Mouse (Mus musculus): ENCODE results near the gene Trappc6a. TPM values are rescaled to one million over a fixed set of nuclear protein-coding genes. Genes with fewer than 3 reads are reported as not detected.

The Trappc6a gene
- polyA plus RNA-seq, 1 experiment from 2014 or later: 64.1 TPM

- Histone ChIP-seq H3K27ac (no peak overlapping the region), H3K36me3 (peaks cover 40% of the 10 kb centered on the region), H3K9ac (peak overlapping the region; percentile 49; the same call in 1 of the 2 replicates), H3K27me3 (no peaks in the 10 kb centered on the region), H3K9me3 (no peaks in the 10 kb centered on the region), H3K4me3 (no peak overlapping the region), H3K4me1 (peaks cover 26% of the 10 kb centered on the region), H3K4me2 (no peak overlapping the region)
- no peak for ATAC-seq (ENCODE audit: insufficient number of reproducible peaks, insufficient read depth, low FRiP score, low TSS enrichment, low read depth)
- WGBS: 81% methylated on average over 1 of the region's 1 CpGs
Observed at GRCm38 (mm10) chr7:19554168-19554567, 46.0 kb downstream of the Trappc6a start.

GRCm38 (mm10) chr7:19557086-19557485 is 48.9 kb downstream of the Trappc6a start:
- WGBS: 93% methylated on average over 2 of the region's 2 CpGs
- H3K9me3 ChIP-seq: no peaks in the 10 kb centered on the region
- peaks cover 37% of the 10 kb centered on the region for H3K36me3 ChIP-seq
- H3K4me3 ChIP-seq: no peak overlapping the region
- H3K4me1 ChIP-seq: peaks cover 42% of the 10 kb centered on the region
- 0 out of 2 replicates have a peak overlapping the region, but pooled peaks have one; percentile 36 for H3K9ac ChIP-seq
- no peak for ATAC-seq (ENCODE audit: insufficient number of reproducible peaks, insufficient read depth, low FRiP score, low TSS enrichment, low read depth)
- no peak overlapping the region for H3K27ac ChIP-seq
- no peaks in the 10 kb centered on the region for H3K27me3 ChIP-seq
- no peak overlapping the region for H3K4me2 ChIP-seq

- Histone ChIP-seq H3K36me3 (peaks cover 28% of the 10 kb centered on the region), H3K4me2 (0 out of 2 replicates have a peak overlapping the region, but pooled peaks have one; percentile 5), H3K27ac (no peak overlapping the region), H3K9ac (peak overlapping the region; percentile 2), H3K4me1 (peaks cover 46% of the 10 kb centered on the region), H3K9me3 (no peaks in the 10 kb centered on the region), H3K4me3 (0 out of 2 replicates have a peak overlapping the region, but pooled peaks have one; percentile 0), H3K27me3 (no peaks in the 10 kb centered on the region)
- no peak for ATAC-seq (ENCODE audit: insufficient number of reproducible peaks, insufficient read depth, low FRiP score, low TSS enrichment, low read depth)
- 84% methylated on average over 6 of the region's 6 CpGs for WGBS
Observed at GRCm38 (mm10) chr7:19557982-19558900, 50.0 kb downstream of the Trappc6a start.

GRCm38 (mm10) chr7:19558965-19559364 is 50.8 kb downstream of the Trappc6a start:
- Histone ChIP-seq H3K27ac (no peak overlapping the region), H3K9me3 (no peaks in the 10 kb centered on the region), H3K36me3 (peaks cover 23% of the 10 kb centered on the region), H3K9ac (peak overlapping the region; percentile 2), H3K4me1 (peaks cover 53% of the 10 kb centered on the region), H3K4me3 (0 out of 2 replicates have a peak overlapping the region, but pooled peaks have one; percentile 7), H3K27me3 (no peaks in the 10 kb centered on the region), H3K4me2 (peak overlapping the region; percentile 92)
- ATAC-seq (ENCODE audit: insufficient number of reproducible peaks, insufficient read depth, low FRiP score, low TSS enrichment, low read depth): no peak
- WGBS: 41% methylated on average over 2 of the region's 2 CpGs

- Histone ChIP-seq H3K4me1 (peaks cover 47% of the 10 kb centered on the region), H3K4me2 (peak overlapping the region; percentile 92), H3K27ac (no peak overlapping the region), H3K9me3 (0 out of 2 replicates have a peak, but pooled peaks cover 3% of the 10 kb centered on the region), H3K4me3 (peak overlapping the region; percentile 100), H3K9ac (peak overlapping the region; percentile 99), H3K36me3 (peaks cover 27% of the 10 kb centered on the region), H3K27me3 (no peaks in the 10 kb centered on the region)
- no peak for ATAC-seq (ENCODE audit: insufficient number of reproducible peaks, insufficient read depth, low FRiP score, low TSS enrichment, low read depth)
- WGBS: 24% methylated on average over 11 of the region's 11 CpGs
Observed at GRCm38 (mm10) chr7:19560491-19561260, 52.5 kb downstream of the Trappc6a start.

- Histone ChIP-seq H3K4me3 (peak overlapping the region; percentile 100), H3K4me1 (peaks cover 47% of the 10 kb centered on the region), H3K4me2 (peak overlapping the region; percentile 92), H3K9me3 (0 out of 2 replicates have a peak, but pooled peaks cover 3% of the 10 kb centered on the region), H3K27me3 (no peaks in the 10 kb centered on the region), H3K9ac (peak overlapping the region; percentile 99), H3K27ac (peak overlapping the region; percentile 93), H3K36me3 (peaks cover 29% of the 10 kb centered on the region)
- under 1% methylated on average over 11 of the region's 11 CpGs for WGBS
- no peak for ATAC-seq (ENCODE audit: insufficient number of reproducible peaks, insufficient read depth, low FRiP score, low TSS enrichment, low read depth)
Observed at GRCm38 (mm10) chr7:19561431-19561764, 53.2 kb downstream of the Trappc6a start.

- Histone ChIP-seq H3K4me1 (peaks cover 47% of the 10 kb centered on the region), H3K36me3 (peaks cover 33% of the 10 kb centered on the region)
Observed at GRCm38 (mm10) chr7:19561765-19562642, 53.8 kb downstream of the Trappc6a start.

GRCm38 (mm10) chr7:19562643-19563410 is 54.6 kb downstream of the Trappc6a start, which contains the start of gene Ppp1r37:
Ppp1r37 (minus strand) TSS chr7:19563076.
- peaks cover 34% of the 10 kb centered on the region for H3K36me3 ChIP-seq
- WGBS: 4% methylated on average over 19 of the region's 19 CpGs
- H3K27ac ChIP-seq: peak within 1 kb of the TSS; percentile 93
- H3K4me3 ChIP-seq: peak within 1 kb of the TSS; percentile 100
- ATAC-seq (ENCODE audit: insufficient number of reproducible peaks, insufficient read depth, low FRiP score, low TSS enrichment, low read depth): no peak
- peak within 1 kb of the TSS; percentile 92 for H3K4me2 ChIP-seq
- 0 out of 2 replicates have a peak, but pooled peaks cover 3% of the 10 kb centered on the region for H3K9me3 ChIP-seq
- H3K4me1 ChIP-seq: peaks cover 44% of the 10 kb centered on the region
- H3K9ac ChIP-seq: peak within 1 kb of the TSS; percentile 99
- no peaks in the 10 kb centered on the region for H3K27me3 ChIP-seq

More at GRCm38 (mm10) chr7:19561765-19562642, 53.8 kb downstream of the Trappc6a start:
- peak overlapping the region; percentile 100 for H3K4me3 ChIP-seq
- H3K27me3 ChIP-seq: no peaks in the 10 kb centered on the region
- peak overlapping the region; percentile 92 for H3K4me2 ChIP-seq
- H3K9ac ChIP-seq: peak overlapping the region; percentile 99
- H3K27ac ChIP-seq: peak overlapping the region; percentile 93
- under 1% methylated on average over 102 of the region's 102 CpGs for WGBS
- ATAC-seq (ENCODE audit: insufficient number of reproducible peaks, insufficient read depth, low FRiP score, low TSS enrichment, low read depth): peak; percentile 58
- 0 out of 2 replicates have a peak, but pooled peaks cover 3% of the 10 kb centered on the region for H3K9me3 ChIP-seq

- H3K27ac ChIP-seq: 0 out of 2 replicates have a peak overlapping the region, but pooled peaks have one; percentile 16
- WGBS: 89% methylated on average over 3 of the region's 3 CpGs
- peaks cover 41% of the 10 kb centered on the region for H3K36me3 ChIP-seq
- no peaks in the 10 kb centered on the region for H3K27me3 ChIP-seq
- H3K4me2 ChIP-seq: peak overlapping the region; percentile 92; the same call in 1 of the 2 replicates
- ATAC-seq (ENCODE audit: insufficient number of reproducible peaks, insufficient read depth, low FRiP score, low TSS enrichment, low read depth): no peak
- H3K4me3 ChIP-seq: 0 out of 2 replicates have a peak overlapping the region, but pooled peaks have one; percentile 100
- H3K4me1 ChIP-seq: peaks cover 35% of the 10 kb centered on the region
- 0 out of 2 replicates have a peak, but pooled peaks cover 3% of the 10 kb centered on the region for H3K9me3 ChIP-seq
- H3K9ac ChIP-seq: peak overlapping the region; percentile 99; the same call in 1 of the 2 replicates
Observed at GRCm38 (mm10) chr7:19563884-19564283, 55.7 kb downstream of the Trappc6a start.

- no peak overlapping the region for H3K27ac ChIP-seq
- peaks cover 47% of the 10 kb centered on the region for H3K36me3 ChIP-seq
- WGBS: 92% methylated on average over 4 of the region's 4 CpGs
- H3K9ac ChIP-seq: no peak overlapping the region
- no peaks in the 10 kb centered on the region for H3K27me3 ChIP-seq
- 0 out of 2 replicates have a peak, but pooled peaks cover 3% of the 10 kb centered on the region for H3K9me3 ChIP-seq
- H3K4me2 ChIP-seq: no peak overlapping the region
- ATAC-seq (ENCODE audit: insufficient number of reproducible peaks, insufficient read depth, low FRiP score, low TSS enrichment, low read depth): no peak
- peaks cover 29% of the 10 kb centered on the region for H3K4me1 ChIP-seq
- H3K4me3 ChIP-seq: no peak overlapping the region
Observed at GRCm38 (mm10) chr7:19564455-19564854, 56.3 kb downstream of the Trappc6a start.
